Mouse (Mus musculus) retina, postnatal 1 day (tissue): ENCODE data around the gene Fam131b.

Experiments
- DNase-seq: peaks from one replicate; pipeline ENCODE4 v3.0.0-alpha.2; 2012

Fam131b gene

GRCm38 (mm10) chr6:42324482-42325267, at the start of gene Fam131b:
TSS of gene Fam131b (minus strand) at chr6:42324643.
- peak; percentile 78 for DNase-seq

- DNase-seq = no peak
Measured at GRCm38 (mm10) chr6:42373669-42374430, 49.4 kb upstream of the Fam131b start.

- DNase-seq = peak; percentile 64
Measured at GRCm38 (mm10) chr6:42372816-42373547, 48.5 kb upstream of the Fam131b start, which contains the start of gene Epha1. TSS of gene Epha1 (minus strand) at chr6:42373268.

- no peak for DNase-seq
Measured at GRCm38 (mm10) chr6:42372421-42372815, 48.0 kb upstream of the Fam131b start.

- DNase-seq = no peak
Measured at GRCm38 (mm10) chr6:42372001-42372400, 47.6 kb upstream of the Fam131b start.

GRCm38 (mm10) chr6:42370630-42371363, 46.4 kb upstream of the Fam131b start:
- DNase-seq = peak; percentile 87

GRCm38 (mm10) chr6:42369870-42370269, 45.4 kb upstream of the Fam131b start:
- DNase-seq = no peak

GRCm38 (mm10) chr6:42365215-42365614, 40.8 kb upstream of the Fam131b start:
- no peak for DNase-seq

- no peak for DNase-seq
Measured at GRCm38 (mm10) chr6:42364607-42365006, 40.2 kb upstream of the Fam131b start.

GRCm38 (mm10) chr6:42364066-42364465, 39.6 kb upstream of the Fam131b start:
- no peak for DNase-seq

- DNase-seq = peak; percentile 35
Measured at GRCm38 (mm10) chr6:42362974-42363373, 38.5 kb upstream of the Fam131b start.

- DNase-seq = no peak
Measured at GRCm38 (mm10) chr6:42362497-42362896, 38.1 kb upstream of the Fam131b start.

GRCm38 (mm10) chr6:42362074-42362473, 37.6 kb upstream of the Fam131b start:
- DNase-seq = no peak

GRCm38 (mm10) chr6:42361041-42361895, 36.8 kb upstream of the Fam131b start:
- no peak for DNase-seq

- no peak for DNase-seq
Measured at GRCm38 (mm10) chr6:42360231-42360840, 35.9 kb upstream of the Fam131b start.

- no peak for DNase-seq
Measured at GRCm38 (mm10) chr6:42359364-42360147, 35.1 kb upstream of the Fam131b start.

- DNase-seq = no peak
Measured at GRCm38 (mm10) chr6:42358901-42359300, 34.5 kb upstream of the Fam131b start.

- DNase-seq = no peak
Measured at GRCm38 (mm10) chr6:42357901-42358300, 33.5 kb upstream of the Fam131b start.

- DNase-seq = no peak
Measured at GRCm38 (mm10) chr6:42356913-42357312, 32.5 kb upstream of the Fam131b start.
